Mouse (Mus musculus): ENCODE data around the gene Ier3.

GRCm38 (mm10) chr17:35838570-35838969 lies 17.1 kb downstream of the Ier3 start:
- TF ChIP-seq GATA1 (IDR thresholded peaks at IDR 0.05; ENCODE audit: low read length) (no peak), TAL1 (IDR thresholded peaks at IDR 0.05; ENCODE audit: low read length) (no peak)

Data from erythroblast, embryonic 14.5 days (primary cell).